ENCODE assay signal across 8 mouse cellular contexts in genomic region chr5:143423899-143424519, GRCm38 (mm10). TPM values are rescaled to one million over a fixed set of nuclear protein-coding genes. Genes with fewer than 3 reads are reported as not detected.
DNase-seq lines count a peak whose midpoint lies in the region; ATAC-seq and TF ChIP-seq lines count a peak whose summit lies in the region.

No protein-coding gene starts in this region.

- H3K27ac ChIP-seq in left cerebral cortex, adult 2 months = no peak overlapping the region

- peak; percentile 90 for TF ChIP-seq CTCF in left cerebral cortex, adult 2 months (IDR thresholded peaks at IDR 0.05)

- DNase-seq in left cerebral cortex, adult 2 months (ENCODE audit: extremely low spot score in 1 of 2, low spot score in 2 of 2) = peak; percentile 31 to 33
- DNase-seq in left cerebral cortex, adult 11 months (ENCODE audit: low spot score) = no peak
- DNase-seq in WW6 (ENCODE audit: low read depth, low spot score) = peak; percentile 26
- peak; percentile 66 to 79 for DNase-seq in heart, postnatal 14 days
- peak; percentile 28 to 64 for DNase-seq in layer of hippocampus, postnatal 25 days (ENCODE audit: extremely low spot score in 1 of 2, low spot score in 1 of 2)
- DNase-seq in mesoderm, embryonic 11.5 days (ENCODE audit: low read depth, low spot score) = peak; percentile 72
- peak; percentile 65 for DNase-seq in thymus, postnatal 0 days (ENCODE audit: low spot score)

- ATAC-seq in common myeloid progenitor, adult 5-6 weeks (replicated peaks; ENCODE audit: low read depth, poor library complexity, severe bottlenecking) = peak; percentile 98

- intact Hi-C loops in left cerebral cortex, adult 2 months (cut with DNase I) = loop anchor here (5.0 kb wide), 1 partner anchor 92 kb away; no protein-coding TSS in a partner anchor
- intact Hi-C loops in heart, postnatal 14 days (cut with DNase I) = loop anchor here (5.0 kb wide), 2 partner anchors 47 to 92 kb away; no protein-coding TSS in a partner anchor

- no peak overlapping the region for H3K4me3 ChIP-seq in left cerebral cortex, adult 2 months

RNA-seq across cellular contexts. Expression of gene Kdelr2, which starts 20.4 kb away (rescaled TPM):
- total RNA-seq in left cerebral cortex, adult 2 months (2021) = 10 to 100 TPM; 33.3 to 33.4 TPM
- total RNA-seq in common myeloid progenitor, adult 5-6 weeks (2017) = 75.4 and 96.4 TPM in 2 replicates
- 10 to 100 TPM; 61.5 to 62.7 TPM for total RNA-seq in heart, postnatal 14 days (2021)
- total RNA-seq in layer of hippocampus, postnatal 25 days (2021) = 10 to 100 TPM; 34.6 to 39.0 TPM
- 96.9 and 106 TPM in 2 replicates for polyA plus RNA-seq in thymus, postnatal 0 days (2015; fragmentation: Nextera tagmentation; extraction: Ambion mirVana)

RNA-seq across cellular contexts. Expression of gene Daglb, which starts 40.4 kb away (rescaled TPM):
- 10 to 100 TPM; 32.5 to 36.1 TPM for total RNA-seq in left cerebral cortex, adult 2 months (2021)
- 6.8 and 7.4 TPM in 2 replicates for total RNA-seq in common myeloid progenitor, adult 5-6 weeks (2017)
- 1 to 10 TPM; 7.7 to 7.9 TPM for total RNA-seq in heart, postnatal 14 days (2021)
- 10 to 100 TPM; 25.0 to 26.7 TPM for total RNA-seq in layer of hippocampus, postnatal 25 days (2021)
- polyA plus RNA-seq in thymus, postnatal 0 days (2015; fragmentation: Nextera tagmentation; extraction: Ambion mirVana) = 4.5 and 4.7 TPM in 2 replicates
